In the genomic region with DNA sequence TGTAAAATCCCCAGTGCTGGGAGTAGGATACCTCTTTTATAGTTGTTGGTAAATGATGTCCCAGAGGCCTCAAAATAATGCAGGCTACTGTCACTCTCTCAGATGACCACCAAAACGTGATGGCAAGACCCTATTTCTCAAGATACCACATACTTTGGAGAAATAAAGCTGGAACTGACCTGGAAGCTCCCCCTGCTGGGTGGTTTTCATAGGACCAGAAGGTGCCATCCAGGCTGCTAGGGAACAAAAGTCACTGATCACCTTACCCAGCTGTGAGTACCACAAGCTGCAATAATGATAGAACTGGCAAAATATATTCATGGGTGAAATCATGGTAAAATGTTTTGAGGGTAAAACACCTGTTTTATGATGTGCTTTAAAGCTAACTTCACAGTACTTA, we compare ENCODE assay signal across 19 mouse cellular contexts. TPM values are rescaled to one million over a fixed set of nuclear protein-coding genes. Genes with fewer than 3 reads are reported as not detected.
DNase-seq lines count a peak whose midpoint lies in the region; ATAC-seq and TF ChIP-seq lines count a peak whose summit lies in the region.
"Had no signal": no experiment of that assay in that cellular context is flagged by ENCODE, and none has a peak within 500 bp of the region (broad histone marks: within the 10 kb centered on the region; RNA-seq: fewer than 3 reads in every experiment).

No protein-coding gene starts in this region.

- H3K4me3 ChIP-seq in cortical plate, adult 2 months (ENCODE audit: insufficient read depth, low read length), result no peak overlapping the region
- H3K4me3 ChIP-seq: midbrain, embryonic 10.5 days had no signal

- H3K27ac ChIP-seq in cortical plate, adult 2 months (ENCODE audit: insufficient read depth, low read length), result no peak overlapping the region
- H3K27ac ChIP-seq: midbrain, embryonic 10.5 days had no signal

- H3K4me1 ChIP-seq in cortical plate, adult 2 months (ENCODE audit: control insufficient read depth, insufficient read depth, low read length), result no peaks in the 10 kb centered on the region
- H3K4me1 ChIP-seq: midbrain, embryonic 10.5 days had no signal

- no peak for ATAC-seq in frontal cortex, adult (ENCODE audit: low TSS enrichment)

- TF ChIP-seq POLR2A in cortical plate, adult 2 months (IDR thresholded peaks at IDR 0.05; ENCODE audit: extremely low read depth, insufficient read depth, low read length), result no peak

- peak; percentile 6 for DNase-seq in adrenal gland, postnatal 25 days
- no peak for DNase-seq in adrenal gland, adult 18-20 months (ENCODE audit: low spot score in 2 of 2)
- DNase-seq in kidney, postnatal 4 days, result peak; percentile 12 to 17
- no peak for DNase-seq in kidney, adult 18-20 months
- DNase-seq in A20 (ENCODE audit: low read depth, low spot score), result peak; percentile 6
- DNase-seq in right cerebral cortex, postnatal 25 days, result no peak
- DNase-seq: adrenal gland, adult 2 months; cerebellum, adult 2 months; gastrocnemius, postnatal 10 days; thymus, adult 2 months had no signal

- peak; percentile 10; the same call in 1 of the 2 replicates for TF ChIP-seq CTCF in cortical plate, adult 2 months (IDR thresholded peaks at IDR 0.05; ENCODE audit: extremely low read depth, insufficient read depth, low read length)

RNA-seq across cellular contexts. Expression of a gene that starts 7.1 kb away (rescaled TPM):
- total RNA-seq in adrenal gland, postnatal 25 days (2021), result not detected in 2 replicates
- not detected for total RNA-seq in adrenal gland, adult 18-20 months (2021)
- 0.23 and 0.36 TPM in 2 replicates for polyA plus RNA-seq in cortical plate, adult 2 months (2012; rRNA removed)
- total RNA-seq: adrenal gland, adult 2 months; gastrocnemius, postnatal 10 days; liver, adult 2 months had no signal
- polyA plus RNA-seq: adrenal gland, adult 2 months; kidney, embryonic 16.5 days; liver, adult 2 months; midbrain, embryonic 10.5 days; neural tube, embryonic 14.5 days; spleen, adult 2 months; thymus, adult 2 months had no signal

RNA-seq across cellular contexts. Expression of a gene that starts 7.2 kb away (rescaled TPM):
- total RNA-seq in adrenal gland, postnatal 25 days (2021), result 0.24 and 0.43 TPM in 2 replicates
- total RNA-seq in adrenal gland, adult 18-20 months (2021), result under 1 TPM in 1 of 2 experiments, not detected in 1; 0.22 TPM
- polyA plus RNA-seq in cortical plate, adult 2 months (2012; rRNA removed), result 4.7 TPM in 2 replicates
- polyA plus RNA-seq: liver, adult 2 months; midbrain, embryonic 10.5 days; neural tube, embryonic 14.5 days had no signal

RNA-seq across cellular contexts. Expression of a gene that starts 18.9 kb away (rescaled TPM):
- total RNA-seq in adrenal gland, postnatal 25 days (2021), result not detected in 2 replicates
- not detected for total RNA-seq in adrenal gland, adult 18-20 months (2021)
- 0.08 TPM in 1 of 2 replicates, not detected in the other for polyA plus RNA-seq in cortical plate, adult 2 months (2012; rRNA removed)
- total RNA-seq: adrenal gland, adult 2 months; gastrocnemius, postnatal 10 days; heart, postnatal 14 days; left cerebral cortex, adult 18-20 months; liver, adult 2 months had no signal
- polyA plus RNA-seq: adrenal gland, adult 2 months; cerebellum, adult 2 months; kidney, embryonic 16.5 days; liver, adult 2 months; midbrain, embryonic 10.5 days; neural tube, embryonic 14.5 days; spleen, adult 2 months; thymus, adult 2 months had no signal

RNA-seq across cellular contexts. Expression of a gene that starts 24.8 kb away (rescaled TPM):
- not detected in 2 replicates for total RNA-seq in adrenal gland, postnatal 25 days (2021)
- not detected for total RNA-seq in adrenal gland, adult 18-20 months (2021)
- polyA plus RNA-seq in cortical plate, adult 2 months (2012; rRNA removed), result not detected in 2 replicates
- total RNA-seq: adrenal gland, adult 2 months; gastrocnemius, postnatal 10 days; heart, postnatal 14 days; left cerebral cortex, adult 18-20 months; liver, adult 2 months had no signal
- polyA plus RNA-seq: adrenal gland, adult 2 months; cerebellum, adult 2 months; kidney, embryonic 16.5 days; liver, adult 2 months; midbrain, embryonic 10.5 days; neural tube, embryonic 14.5 days; spleen, adult 2 months; thymus, adult 2 months had no signal

RNA-seq across cellular contexts. Expression of a gene that starts 33.2 kb away (rescaled TPM):
- not detected in 2 replicates for total RNA-seq in adrenal gland, postnatal 25 days (2021)
- not detected for total RNA-seq in adrenal gland, adult 18-20 months (2021)
- polyA plus RNA-seq in cortical plate, adult 2 months (2012; rRNA removed), result not detected in 2 replicates
- total RNA-seq: adrenal gland, adult 2 months; gastrocnemius, postnatal 10 days; heart, postnatal 14 days; left cerebral cortex, adult 18-20 months; liver, adult 2 months had no signal
- polyA plus RNA-seq: adrenal gland, adult 2 months; cerebellum, adult 2 months; kidney, embryonic 16.5 days; liver, adult 2 months; midbrain, embryonic 10.5 days; neural tube, embryonic 14.5 days; spleen, adult 2 months; thymus, adult 2 months had no signal

Comparison
In these comparisons a context has a peak if more than half of its experiments do, and no peak if none do; other contexts are left out.
1. DNase-seq: peak in adrenal gland, postnatal 25 days (single experiment), kidney, postnatal 4 days (2 of 2) and A20 (single experiment); none in adrenal gland, adult 18-20 months (0 of 2), kidney, adult 18-20 months (single experiment) and right cerebral cortex, postnatal 25 days (single experiment).